Mouse (Mus musculus) megakaryocyte, embryonic 14.5 days (primary cell): ENCODE measurements at regions not wholly inside any gene's neighbourhood (a gene's known extent, or its start where the extent isn't known, plus 50 kb on each side); places are given as distances from the start of the nearest gene placed in this dataset.
"Not testable (repeated sequence)": the region's sequence is repeated elsewhere in the genome, so short reads cannot be mapped to it uniquely, and the experiment has no call there.

Experiments
- H3K27me3 ChIP-seq: replicated peaks from 2 replicates; pipeline ENCODE3; 2012; ENCODE audit warnings: inconsistent platforms
- H3K36me3 ChIP-seq: replicated peaks from 2 replicates; pipeline ENCODE3; 2012; ENCODE audit warnings: low read length, inconsistent platforms, mixed read lengths
- H3K4me1 ChIP-seq: 2 replicates; pipeline ENCODE4 v1.6.1; 2012; ENCODE audit warnings: inconsistent platforms
- H3K4me3 ChIP-seq: replicated peaks from 2 replicates; pipeline ENCODE3; 2012; ENCODE audit warnings: moderate library complexity, mild to moderate bottlenecking, inconsistent platforms
- H3K9me3 ChIP-seq: 2 replicates; pipeline ENCODE4 v1.6.1; 2012; ENCODE audit warnings: inconsistent platforms
- FLI1 ChIP-seq: IDR thresholded peaks from 2 replicates; pipeline ENCODE4 v1.6.1; 2012; ENCODE audit warnings: low read length, inconsistent platforms, mixed read lengths
- GATA1 ChIP-seq: IDR thresholded peaks from 3 replicates; pipeline ENCODE4 v1.6.1; 2012; ENCODE audit warnings: mixed read lengths, low read length, inconsistent platforms, borderline replicate concordance

DNA sequence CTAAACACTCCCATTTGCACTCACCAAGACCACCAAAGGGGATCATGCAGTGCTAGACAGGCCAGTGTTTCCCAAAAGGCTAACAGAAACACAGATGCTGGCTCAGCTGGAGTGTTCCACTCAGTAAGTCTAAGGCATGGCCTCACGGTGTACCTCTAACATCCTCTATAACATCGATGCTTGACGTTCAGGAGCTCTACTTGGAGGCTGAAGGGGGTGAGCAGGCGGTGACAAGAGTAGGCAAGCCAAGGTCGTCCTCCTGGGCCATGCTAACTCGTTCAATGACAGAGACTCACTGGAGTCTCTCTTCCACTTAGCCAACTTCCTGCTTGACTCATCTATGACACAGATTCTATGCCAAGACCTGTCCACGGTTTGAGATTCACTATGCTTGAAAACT, 105.9 kb upstream of the Fhl2 start:
- Histone ChIP-seq H3K4me3 (no peak overlapping the region), H3K36me3 (no peaks in the 10 kb centered on the region), H3K27me3 (no peaks in the 10 kb centered on the region), H3K9me3 (peaks cover 5% of the 10 kb centered on the region; the same call in 1 of the 2 replicates), H3K4me1 (peaks cover 62% of the 10 kb centered on the region)
- TF ChIP-seq FLI1 (no peak), GATA1 (no peak)

DNA sequence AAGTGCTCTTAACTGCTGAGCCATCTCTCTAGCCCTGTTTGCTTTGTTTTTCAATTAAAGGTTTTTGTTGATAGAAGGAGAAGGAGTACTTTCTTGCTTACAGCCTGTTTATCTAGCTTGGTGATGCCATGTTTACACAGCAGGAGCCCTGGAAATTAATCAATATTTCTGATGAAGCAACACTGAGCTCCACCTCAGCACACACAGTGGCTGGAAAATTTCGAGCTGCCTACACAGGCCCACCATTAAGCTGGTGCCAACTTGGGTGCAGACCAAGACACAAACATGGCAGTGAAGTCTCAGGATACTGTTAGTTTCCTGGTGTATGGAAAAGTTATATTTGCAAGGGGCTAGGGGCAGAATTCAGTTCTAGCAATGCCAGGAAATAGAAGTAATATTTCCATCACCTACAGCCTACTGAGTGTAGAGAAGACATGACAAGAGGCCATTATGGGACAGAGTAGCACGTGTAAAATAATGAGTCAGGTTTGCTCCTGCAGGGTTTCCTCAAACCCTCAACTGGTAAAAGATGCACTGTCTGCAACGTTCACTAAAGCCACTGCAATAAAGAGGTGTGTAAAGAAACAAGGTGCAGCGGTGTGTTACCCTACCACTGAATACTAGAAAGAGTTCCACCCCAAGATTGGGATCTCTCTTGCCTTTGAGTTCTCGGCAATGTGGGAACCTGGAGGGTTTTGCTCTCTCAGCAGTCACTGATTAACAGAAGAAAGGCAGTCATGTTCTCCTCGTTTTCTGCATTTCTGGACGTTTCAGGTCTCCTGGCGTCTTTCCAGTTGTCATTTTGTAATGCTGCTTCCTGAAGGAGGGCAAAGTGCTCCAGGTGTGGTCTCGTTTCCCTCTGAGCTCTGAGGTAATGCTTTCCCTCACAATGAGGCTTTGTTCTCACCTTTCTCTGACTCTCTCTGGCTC, 108.8 kb upstream of the Fhl2 start:
- Histone ChIP-seq H3K9me3 (peaks cover 5% of the 10 kb centered on the region; the same call in 1 of the 2 replicates), H3K4me1 (peaks cover 46% of the 10 kb centered on the region), H3K36me3 (no peaks in the 10 kb centered on the region), H3K27me3 (no peaks in the 10 kb centered on the region), H3K4me3 (no peak overlapping the region)
- no peak for TF ChIP-seq GATA1
- TF ChIP-seq FLI1, result no peak

DNA sequence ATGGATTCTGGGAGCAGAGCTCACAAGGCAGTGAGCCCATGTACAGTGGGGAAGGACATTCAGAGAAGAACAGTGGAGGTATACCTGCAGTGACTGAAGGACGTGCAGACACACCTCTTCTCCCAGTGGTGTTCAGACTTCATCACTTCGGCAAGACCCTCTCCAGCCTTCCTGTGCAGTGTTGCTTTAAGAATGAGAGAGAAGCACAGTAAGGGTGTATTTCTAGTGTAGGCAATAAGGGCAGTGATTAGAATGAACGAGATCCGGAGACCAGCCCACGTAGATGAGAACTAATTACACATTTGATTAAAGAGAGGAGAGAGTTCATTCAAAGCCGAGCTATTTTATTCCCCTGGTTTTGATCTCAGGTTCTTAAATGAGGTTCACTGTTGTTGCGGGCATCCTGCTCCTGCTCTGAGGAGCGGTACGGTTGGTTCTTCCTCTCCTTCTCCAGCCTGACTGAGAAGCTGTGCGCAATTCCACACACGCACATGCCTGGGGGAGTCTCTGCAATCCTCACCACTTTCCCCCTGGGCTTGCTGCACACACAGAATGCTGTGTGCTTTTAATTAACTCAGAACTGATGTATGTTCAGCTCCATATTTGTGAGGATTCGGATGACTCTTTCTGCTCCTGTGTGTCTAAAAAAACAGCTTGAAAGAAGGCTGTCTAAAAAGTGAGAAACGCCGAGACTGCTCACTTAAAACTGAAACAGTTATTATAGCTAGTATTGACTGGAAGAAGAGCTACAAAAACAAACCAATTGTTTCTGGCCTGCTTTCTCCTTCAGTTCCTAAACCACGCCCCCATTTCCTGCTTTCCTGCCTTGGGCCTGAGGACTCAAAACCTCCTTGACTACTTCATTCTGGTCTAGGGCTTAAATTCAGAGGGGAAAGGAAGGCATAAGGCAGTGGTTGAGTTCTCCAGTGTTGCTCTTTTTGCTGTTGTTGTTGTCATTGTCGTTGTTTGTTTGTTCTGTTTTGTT, 114.2 kb upstream of the Fhl2 start:
- TF ChIP-seq FLI1 (no peak), GATA1 (no peak)
- no peak overlapping the region for H3K4me3 ChIP-seq
- peaks cover 33% of the 10 kb centered on the region for H3K4me1 ChIP-seq
- H3K9me3 ChIP-seq, result no peaks in the 10 kb centered on the region
- no peaks in the 10 kb centered on the region for H3K36me3 ChIP-seq
- H3K27me3 ChIP-seq, result no peaks in the 10 kb centered on the region

DNA sequence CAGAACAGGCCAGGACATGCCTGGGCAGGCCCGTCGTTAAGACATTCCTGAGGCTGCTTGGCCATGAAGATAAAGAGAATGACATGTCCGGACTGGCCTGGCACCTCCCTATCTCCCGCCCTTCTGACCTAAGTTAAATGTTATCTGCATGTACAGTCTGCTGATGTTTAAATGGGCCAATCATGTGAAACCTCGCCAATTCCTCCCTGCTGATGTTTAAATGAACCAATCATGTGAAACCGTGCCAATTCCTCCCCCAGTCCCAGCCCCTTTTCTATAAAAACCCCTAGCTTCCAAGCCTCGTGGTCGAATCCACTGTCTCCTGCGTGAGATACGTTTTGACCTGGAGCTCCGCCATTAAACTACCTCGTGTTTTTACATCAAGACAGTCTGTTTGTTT, 119.5 kb upstream of the Fhl2 start:
- H3K27me3 ChIP-seq, H3K9me3 ChIP-seq, H3K36me3 ChIP-seq, H3K4me3 ChIP-seq: not testable (repeated sequence)
- peaks cover 11% of the 10 kb centered on the region for H3K4me1 ChIP-seq

DNA sequence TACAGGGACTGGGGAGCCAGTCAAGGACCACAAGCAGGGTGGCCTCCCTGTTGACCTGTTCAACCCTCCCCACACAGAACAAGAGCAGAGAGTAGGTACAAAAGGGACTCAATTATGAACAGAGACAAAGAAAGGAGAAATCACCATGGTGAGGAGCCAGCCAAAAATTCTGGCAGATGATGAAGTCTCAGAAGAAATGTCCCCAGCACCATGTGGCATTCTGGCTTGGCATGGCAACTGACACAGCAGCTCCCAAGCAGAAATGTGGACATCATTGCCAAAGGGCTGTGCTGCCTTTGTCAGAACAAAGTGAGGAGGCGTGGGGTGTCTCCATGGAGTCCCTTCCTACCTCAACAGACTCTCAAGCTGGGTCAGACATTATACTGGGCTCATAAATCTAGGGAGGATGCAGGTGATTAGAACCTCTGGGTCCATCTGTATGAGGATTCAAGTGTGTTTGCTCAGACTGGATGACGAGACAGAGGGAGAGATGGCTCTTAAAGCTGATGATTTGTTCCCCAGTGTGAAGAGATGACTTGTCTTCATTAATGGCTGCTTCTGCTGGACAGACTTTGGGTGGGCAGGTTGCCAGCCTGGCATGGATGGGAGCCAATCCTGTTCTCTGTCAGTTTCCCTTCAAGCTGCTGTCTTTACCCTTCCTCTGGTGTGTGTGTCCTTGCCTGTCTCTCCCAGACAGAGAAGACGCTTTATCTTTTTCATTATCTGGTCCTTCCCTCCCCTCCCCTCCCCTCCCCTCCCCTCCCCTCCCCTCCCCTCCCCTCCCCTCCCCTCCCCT, 120.5 kb upstream of the Fhl2 start:
- H3K9me3 ChIP-seq, result peaks cover 10% of the 10 kb centered on the region; the same call in 1 of the 2 replicates
- TF ChIP-seq FLI1 (no peak), GATA1 (no peak)
- H3K27me3 ChIP-seq, result no peaks in the 10 kb centered on the region
- no peak overlapping the region for H3K4me3 ChIP-seq
- H3K36me3 ChIP-seq, result no peaks in the 10 kb centered on the region
- H3K4me1 ChIP-seq, result peaks cover 5% of the 10 kb centered on the region; the same call in 1 of the 2 replicates

DNA sequence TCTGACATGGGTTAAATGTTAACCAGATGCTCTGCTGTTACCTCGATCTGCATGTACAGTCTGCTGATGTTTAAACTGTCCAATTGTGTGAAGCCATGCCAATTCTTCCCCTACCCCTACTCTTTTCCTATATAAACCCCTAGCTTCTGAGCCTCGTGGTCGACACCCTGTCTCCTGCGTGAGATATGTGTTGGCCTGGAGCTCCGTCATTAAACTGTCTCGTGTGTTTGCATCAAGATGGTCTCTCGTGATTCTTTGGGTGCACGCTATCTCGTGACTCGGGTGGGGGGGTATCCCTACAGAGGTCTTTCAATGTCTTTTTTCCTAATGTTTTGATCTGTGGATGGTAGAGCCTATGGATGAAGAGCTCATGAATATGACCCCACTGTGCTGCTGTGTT, 110.9 kb upstream of the Nck2 start:
- H3K9me3 ChIP-seq, result peaks cover 24% of the 10 kb centered on the region
- H3K4me1 ChIP-seq, result peaks cover 12% of the 10 kb centered on the region
- H3K27me3 ChIP-seq, H3K4me3 ChIP-seq, H3K36me3 ChIP-seq: not testable (repeated sequence)

DNA sequence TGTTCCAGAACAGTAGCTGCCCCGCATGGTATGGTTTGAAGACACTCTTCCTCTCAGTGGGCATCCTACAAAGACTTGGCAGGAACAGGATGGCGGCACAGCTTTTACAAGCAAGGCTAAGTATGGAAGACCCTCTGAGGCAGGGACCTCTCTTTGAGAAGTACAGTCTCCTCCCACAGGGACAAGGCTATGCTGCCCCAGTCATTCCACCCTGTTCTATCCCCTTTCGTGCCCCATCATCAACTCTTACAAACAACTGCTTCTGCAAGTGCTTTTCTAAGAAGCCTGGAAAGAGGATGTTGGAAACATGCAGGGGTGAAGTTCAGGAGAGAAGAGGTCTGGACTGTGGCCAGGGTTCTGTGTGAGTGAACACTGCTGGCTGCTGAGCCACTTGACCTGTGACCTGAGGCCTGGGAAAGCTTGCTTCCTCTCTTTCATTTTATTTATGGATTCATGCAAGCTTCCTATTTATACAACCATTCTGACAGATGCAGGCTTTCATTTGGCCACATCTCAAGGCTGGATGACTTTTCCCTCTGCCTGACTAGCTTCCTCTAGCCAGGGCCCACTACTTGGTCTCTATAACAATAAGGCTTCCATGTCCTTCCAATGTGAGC, 107.1 kb upstream of the Nck2 start:
- Histone ChIP-seq H3K4me1 (peaks cover 12% of the 10 kb centered on the region), H3K9me3 (peaks cover 23% of the 10 kb centered on the region), H3K4me3 (no peak overlapping the region), H3K27me3 (no peaks in the 10 kb centered on the region), H3K36me3 (no peaks in the 10 kb centered on the region)
- TF ChIP-seq GATA1 (no peak), FLI1 (no peak)

DNA sequence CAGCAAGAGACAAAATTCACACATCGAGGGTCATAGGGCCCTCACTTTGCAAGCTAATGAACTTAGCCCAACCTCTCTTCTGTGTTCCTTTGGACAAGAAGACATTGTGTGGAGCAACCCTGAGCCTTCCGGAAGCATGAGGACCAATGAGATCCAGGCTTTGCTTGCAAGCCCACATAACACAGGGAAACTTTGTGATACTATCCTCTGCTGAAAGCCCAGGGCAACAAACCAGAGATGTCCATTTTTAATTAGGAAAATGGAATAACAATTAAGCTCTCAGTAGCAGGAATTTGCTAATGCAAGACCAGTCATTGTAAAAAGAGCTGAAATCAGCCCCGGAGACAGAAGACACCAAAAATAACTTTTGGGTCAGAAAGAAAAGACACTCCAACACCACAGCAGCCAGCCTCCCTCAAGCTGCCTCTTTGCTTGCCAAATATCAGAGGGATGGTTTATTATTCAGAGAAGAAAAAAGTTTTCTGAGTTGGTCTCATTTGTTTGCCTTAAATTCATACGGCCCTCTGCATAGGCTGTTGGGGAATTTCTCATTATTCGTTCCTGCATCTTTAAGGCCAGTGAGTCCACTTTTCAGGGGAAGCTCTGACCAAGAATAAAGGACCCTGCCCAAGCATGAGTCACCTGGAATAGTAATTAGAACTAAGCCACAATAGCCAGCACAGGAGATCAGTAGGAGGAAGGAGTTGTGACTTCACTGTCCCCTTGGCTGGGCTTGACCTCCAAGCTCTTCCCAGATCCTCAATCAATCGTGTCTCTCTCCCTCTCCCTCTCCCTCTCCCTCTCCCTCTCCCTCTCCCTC, 106.1 kb upstream of the Nck2 start:
- Histone ChIP-seq H3K27me3 (no peaks in the 10 kb centered on the region), H3K9me3 (peaks cover 15% of the 10 kb centered on the region), H3K4me3 (no peak overlapping the region), H3K4me1 (peaks cover 12% of the 10 kb centered on the region), H3K36me3 (no peaks in the 10 kb centered on the region)
- TF ChIP-seq FLI1, result no peak
- no peak for TF ChIP-seq GATA1

DNA sequence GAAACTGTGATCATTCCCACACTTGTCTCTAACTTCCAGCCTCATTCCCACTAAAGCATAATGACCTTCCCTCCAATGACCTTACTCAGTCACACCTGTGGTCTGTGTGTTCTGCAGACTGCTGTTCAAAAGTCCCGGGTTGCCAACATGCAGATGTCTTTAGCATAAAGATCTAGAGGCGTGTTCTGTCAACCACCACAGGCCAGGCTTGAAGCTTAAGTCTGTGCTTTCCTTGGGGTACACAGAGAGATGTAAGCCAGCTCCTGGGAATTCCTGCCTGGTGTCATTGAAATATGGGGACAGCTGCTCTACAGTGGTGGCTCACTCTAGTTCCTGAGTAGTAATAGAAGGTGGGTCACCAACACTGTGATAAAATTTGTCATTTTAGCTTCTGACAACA, 101.5 kb upstream of the Nck2 start:
- Histone ChIP-seq H3K36me3 (no peaks in the 10 kb centered on the region), H3K4me3 (no peak overlapping the region), H3K9me3 (peaks cover 13% of the 10 kb centered on the region; the same call in 1 of the 2 replicates), H3K27me3 (no peaks in the 10 kb centered on the region), H3K4me1 (peaks cover 5% of the 10 kb centered on the region; the same call in 1 of the 2 replicates)
- no peak for TF ChIP-seq GATA1
- TF ChIP-seq FLI1, result no peak
